Mouse (Mus musculus) lung, postnatal 36 days (tissue): ENCODE data around the gene Cdc42ep2.

Experiments used
- DNase-seq: peaks from one replicate; pipeline ENCODE4 v3.0.0; 2022; ENCODE audit warnings: mixed read lengths

Gene Cdc42ep2

GRCm38 (mm10) chr19:5924713-5925093 lies at the start of gene Cdc42ep2:
Gene Cdc42ep2, minus strand, starts transcription at chr19:5924816.
- DNase-seq: peak; percentile 99

- DNase-seq: no peak
Measured at GRCm38 (mm10) chr19:5967664-5968063, 43.0 kb upstream of the Cdc42ep2 start.

GRCm38 (mm10) chr19:5966786-5967185 lies 42.2 kb upstream of the Cdc42ep2 start:
- DNase-seq: no peak

GRCm38 (mm10) chr19:5965910-5966309 lies 41.3 kb upstream of the Cdc42ep2 start:
- no peak for DNase-seq

GRCm38 (mm10) chr19:5965280-5965679 lies 40.7 kb upstream of the Cdc42ep2 start:
- DNase-seq: peak; percentile 92

GRCm38 (mm10) chr19:5964804-5965203 lies 40.2 kb upstream of the Cdc42ep2 start:
- no peak for DNase-seq

- peak; percentile 89 for DNase-seq
Measured at GRCm38 (mm10) chr19:5963883-5964562, 39.4 kb upstream of the Cdc42ep2 start, which contains the start of gene Pola2. Gene Pola2, minus strand, starts transcription at chr19:5964202.

- no peak for DNase-seq
Measured at GRCm38 (mm10) chr19:5962651-5963050, 38.0 kb upstream of the Cdc42ep2 start.

GRCm38 (mm10) chr19:5957371-5957770 lies 32.8 kb upstream of the Cdc42ep2 start:
- no peak for DNase-seq

GRCm38 (mm10) chr19:5956685-5957084 lies 32.1 kb upstream of the Cdc42ep2 start:
- peak; percentile 85 for DNase-seq

- peak; percentile 61 for DNase-seq
Measured at GRCm38 (mm10) chr19:5955704-5956670, 31.4 kb upstream of the Cdc42ep2 start.

GRCm38 (mm10) chr19:5954936-5955335 lies 30.3 kb upstream of the Cdc42ep2 start:
- DNase-seq: no peak

GRCm38 (mm10) chr19:5954031-5954710 lies 29.6 kb upstream of the Cdc42ep2 start:
- DNase-seq: no peak

GRCm38 (mm10) chr19:5953201-5953770 lies 28.7 kb upstream of the Cdc42ep2 start:
- DNase-seq: no peak

- peak; percentile 90 for DNase-seq
Measured at GRCm38 (mm10) chr19:5952071-5952691, 27.6 kb upstream of the Cdc42ep2 start.

GRCm38 (mm10) chr19:5951631-5952030 lies 27.0 kb upstream of the Cdc42ep2 start:
- no peak for DNase-seq

GRCm38 (mm10) chr19:5950218-5950617 lies 25.6 kb upstream of the Cdc42ep2 start:
- no peak for DNase-seq

GRCm38 (mm10) chr19:5945891-5946290 lies 21.3 kb upstream of the Cdc42ep2 start:
- peak; percentile 53 for DNase-seq

- peak; percentile 75 for DNase-seq
Measured at GRCm38 (mm10) chr19:5945027-5945426, 20.4 kb upstream of the Cdc42ep2 start.

- DNase-seq: peak; percentile 37
Measured at GRCm38 (mm10) chr19:5944145-5944544, 19.5 kb upstream of the Cdc42ep2 start.

GRCm38 (mm10) chr19:5943404-5943803 lies 18.8 kb upstream of the Cdc42ep2 start:
- no peak for DNase-seq

GRCm38 (mm10) chr19:5942581-5942980 lies 18.0 kb upstream of the Cdc42ep2 start:
- no peak for DNase-seq
